Mouse (Mus musculus) liver, postnatal 0 days (tissue): Measurements from ENCODE around the gene Map7. TPM values are rescaled to one million over a fixed set of nuclear protein-coding genes. Genes with fewer than 3 reads are reported as not detected.

Experiments
- ATAC-seq: fragments of 200-750 bp; cut with Nextera tagmentation; 2 replicates; pipeline ENCODE4 v1.8.0; 2017; ENCODE audit warnings: mild to moderate bottlenecking, moderate library complexity
- DNase-seq: peaks from one replicate; pipeline ENCODE4 v3.0.0-alpha.2; 2016
- H3K27ac ChIP-seq: fragments of 300-500 bp; sonication (generic); 2 replicates; pipeline ENCODE4 v1.5.1; 2014; ENCODE audit warnings: antibody characterized with exemption, moderate library complexity, mild to moderate bottlenecking, low read depth
- H3K27me3 ChIP-seq: fragments of 300-500 bp; sonication (generic); 2 replicates; pipeline ENCODE4 v1.6.1; 2014; ENCODE audit warnings: low read length, control low read depth, mixed read lengths; ENCODE audit not compliant: insufficient read depth
- H3K36me3 ChIP-seq: fragments of 300-500 bp; sonication (generic); replicated peaks from 2 replicates; pipeline ENCODE4 v1.6.1; 2014; ENCODE audit warnings: mild to moderate bottlenecking, control low read depth, low read length, moderate library complexity, mixed read lengths; ENCODE audit not compliant: insufficient read depth
- H3K4me1 ChIP-seq: fragments of 300-500 bp; sonication (generic); 2 replicates; pipeline ENCODE4 v1.6.1; 2014; ENCODE audit warnings: antibody characterized with exemption, mild to moderate bottlenecking, control low read depth; ENCODE audit not compliant: insufficient read depth
- H3K4me2 ChIP-seq: fragments of 300-500 bp; sonication (generic); 2 replicates; pipeline ENCODE4 v1.6.1; 2014; ENCODE audit warnings: low read depth, mild to moderate bottlenecking, low read length, moderate library complexity, mixed read lengths
- H3K4me3 ChIP-seq: fragments of 300-500 bp; sonication (generic); 2 replicates; pipeline ENCODE4 v1.5.1; 2014; ENCODE audit warnings: low read depth, low read length
- H3K9ac ChIP-seq: fragments of 300-500 bp; sonication (generic); replicated peaks from 2 replicates; pipeline ENCODE4 v1.6.1; 2014; ENCODE audit warnings: mild to moderate bottlenecking, moderate library complexity
- H3K9me3 ChIP-seq: fragments of 300-500 bp; sonication (generic); 2 replicates; pipeline ENCODE4 v1.6.1; 2016; ENCODE audit warnings: mild to moderate bottlenecking, control low read depth, low read length, mixed read lengths
- CTCF ChIP-seq: sonication (generic); IDR thresholded peaks from 2 replicates; pipeline ENCODE4 v1.5.1; 2016; ENCODE audit warnings: antibody characterized with exemption, low read depth
- EP300 ChIP-seq: IDR thresholded peaks from 2 replicates; pipeline ENCODE4 v1.6.1; 2016; ENCODE audit warnings: antibody characterized with exemption, low read depth, mild to moderate bottlenecking
- WGBS: fragments of 180-500 bp; shearing (Covaris S2); extraction: QIAGEN DNeasy Blood & Tissue Kit; methylation state at CpG from one replicate; pipeline ENCODE4 v1.1.7; 2014; ENCODE audit not compliant: insufficient replicate concordance; 5-methylcytosine and 5-hydroxymethylcytosine counted together
- polyA plus RNA-seq: library from polyadenylated mRNA; unstranded; fragments of >200 nt; fragmentation: Nextera tagmentation; extraction: Ambion mirVana; gene quantifications from 2 replicates; pipeline ENCODE4 v1.2.1, GENCODE M21; 2015

Gene Map7
- polyA plus RNA-seq, 1 experiment from 2014 or later = 6.8 TPM

GRCm38 (mm10) chr10:20169182-20169674 lies 21.0 kb downstream of the Map7 start:
- H3K27me3 ChIP-seq = no peaks in the 10 kb centered on the region
- no peak for DNase-seq
- no peak overlapping the region for H3K4me2 ChIP-seq
- H3K4me1 ChIP-seq = peaks cover 27% of the 10 kb centered on the region
- peak overlapping the region; percentile 63; the same call in 1 of the 2 replicates for H3K27ac ChIP-seq
- no peak overlapping the region for H3K9ac ChIP-seq
- no peaks in the 10 kb centered on the region for H3K36me3 ChIP-seq
- 50% methylated on average over 3 of the region's 3 CpGs for WGBS
- no peak overlapping the region for H3K4me3 ChIP-seq
- TF ChIP-seq EP300 (no peak), CTCF (no peak)
- peak; percentile 35 for ATAC-seq
- H3K9me3 ChIP-seq = no peaks in the 10 kb centered on the region

- Histone ChIP-seq H3K27ac (no peak overlapping the region), H3K4me1 (peaks cover 27% of the 10 kb centered on the region), H3K9me3 (no peaks in the 10 kb centered on the region), H3K4me3 (no peak overlapping the region), H3K4me2 (peak overlapping the region; percentile 48), H3K9ac (no peak overlapping the region), H3K36me3 (no peaks in the 10 kb centered on the region), H3K27me3 (no peaks in the 10 kb centered on the region)
- peak; percentile 1; the same call in 1 of the 2 replicates for ATAC-seq
- no peak for DNase-seq
- TF ChIP-seq CTCF (no peak), EP300 (no peak)
- 30% methylated on average over 19 of the region's 19 CpGs for WGBS
Observed at GRCm38 (mm10) chr10:20169927-20170604, 21.8 kb downstream of the Map7 start.

DNA sequence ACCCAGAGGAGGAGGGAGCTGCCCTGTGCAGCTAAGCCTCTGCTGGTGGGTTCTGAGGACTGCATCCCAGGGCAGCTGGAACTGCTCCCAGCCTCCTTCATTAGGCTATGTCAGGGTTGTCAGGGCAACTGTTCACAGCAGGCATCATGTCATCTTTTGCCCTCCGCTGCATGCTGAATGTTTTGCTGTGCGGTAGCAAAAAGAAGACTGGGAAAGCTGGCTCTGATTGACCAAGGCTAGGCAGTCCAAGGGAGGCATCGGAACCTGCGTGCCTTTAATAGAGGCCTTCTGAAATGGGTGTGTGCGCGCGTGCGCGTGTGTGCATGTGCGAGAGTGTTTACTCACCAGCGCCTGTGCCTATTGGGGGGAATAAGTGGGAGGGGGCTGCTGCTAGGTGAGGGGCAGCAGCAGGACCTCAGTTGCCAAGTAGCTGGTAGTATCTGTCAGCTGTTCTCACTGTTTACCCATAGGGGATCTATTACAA lies 22.4 kb downstream of the Map7 start:
- ATAC-seq (peak; percentile 72), DNase-seq (peak; percentile 64)
- Histone ChIP-seq H3K27ac (no peak overlapping the region), H3K4me2 (peak overlapping the region; percentile 48), H3K36me3 (no peaks in the 10 kb centered on the region), H3K4me3 (no peak overlapping the region), H3K9ac (no peak overlapping the region), H3K9me3 (no peaks in the 10 kb centered on the region), H3K4me1 (peaks cover 27% of the 10 kb centered on the region), H3K27me3 (no peaks in the 10 kb centered on the region)
- TF ChIP-seq CTCF (peak; percentile 81), EP300 (no peak)
- 74% methylated on average over 11 of the region's 11 CpGs for WGBS

DNA sequence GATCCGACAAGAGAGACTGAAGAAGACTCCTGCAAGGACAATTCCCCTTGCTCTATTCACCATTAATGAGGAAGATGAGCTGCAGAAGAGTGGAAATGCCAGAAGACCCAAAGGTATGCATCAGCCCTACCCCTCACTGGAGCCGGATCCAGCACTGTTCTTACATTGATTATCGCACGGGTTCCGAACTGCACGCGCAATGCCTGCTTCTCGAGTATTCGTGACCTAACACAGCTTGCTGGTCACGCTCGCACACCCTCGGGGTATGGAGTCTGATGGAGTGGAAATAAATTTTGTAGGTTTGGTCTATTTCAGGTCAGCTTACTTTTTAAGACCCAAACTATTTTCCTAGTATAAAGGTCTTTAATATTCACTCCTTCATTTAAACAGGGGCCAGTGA lies 22.9 kb downstream of the Map7 start:
- peaks cover 27% of the 10 kb centered on the region for H3K4me1 ChIP-seq
- WGBS = 88% methylated on average over 12 of the region's 12 CpGs
- H3K4me2 ChIP-seq = no peak overlapping the region
- H3K27me3 ChIP-seq = no peaks in the 10 kb centered on the region
- TF ChIP-seq EP300 = no peak
- no peak for TF ChIP-seq CTCF
- no peak overlapping the region for H3K9ac ChIP-seq
- H3K4me3 ChIP-seq = no peak overlapping the region
- ATAC-seq (no peak), DNase-seq (no peak)
- H3K9me3 ChIP-seq = no peaks in the 10 kb centered on the region
- H3K36me3 ChIP-seq = no peaks in the 10 kb centered on the region
- no peak overlapping the region for H3K27ac ChIP-seq

GRCm38 (mm10) chr10:20171756-20172155 lies 23.5 kb downstream of the Map7 start:
- ATAC-seq = no peak
- peaks cover 26% of the 10 kb centered on the region for H3K4me1 ChIP-seq
- H3K27ac ChIP-seq = no peak overlapping the region
- H3K36me3 ChIP-seq = no peaks in the 10 kb centered on the region
- H3K4me3 ChIP-seq = no peak overlapping the region
- no peak overlapping the region for H3K4me2 ChIP-seq
- no peaks in the 10 kb centered on the region for H3K9me3 ChIP-seq
- H3K27me3 ChIP-seq = no peaks in the 10 kb centered on the region
- no peak overlapping the region for H3K9ac ChIP-seq
- DNase-seq = no peak
- no peak for TF ChIP-seq EP300
- no peak for TF ChIP-seq CTCF
- 68% methylated on average over 4 of the region's 4 CpGs for WGBS

- Histone ChIP-seq H3K9ac (no peak overlapping the region), H3K9me3 (no peaks in the 10 kb centered on the region), H3K4me1 (peaks cover 12% of the 10 kb centered on the region), H3K27ac (no peak overlapping the region), H3K36me3 (no peaks in the 10 kb centered on the region), H3K4me2 (no peak overlapping the region), H3K27me3 (no peaks in the 10 kb centered on the region), H3K4me3 (no peak overlapping the region)
- WGBS = 69% methylated on average over 4 of the region's 4 CpGs
- DNase-seq (no peak), ATAC-seq (no peak)
- TF ChIP-seq CTCF (no peak), EP300 (no peak)
Observed at GRCm38 (mm10) chr10:20173733-20174132, 25.5 kb downstream of the Map7 start.
